Mouse (Mus musculus): Measurements from ENCODE around the gene Aktip. TPM values are rescaled to one million over a fixed set of nuclear protein-coding genes. Genes with fewer than 3 reads are reported as not detected.

Aktip gene
- polyA plus RNA-seq (2017; shearing (Covaris generic)) = 35.0 TPM

GRCm38 (mm10) chr8:91199876-91200275, at the start of gene Aktip:
Gene Aktip (minus strand): TSS chr8:91199976.

DNA sequence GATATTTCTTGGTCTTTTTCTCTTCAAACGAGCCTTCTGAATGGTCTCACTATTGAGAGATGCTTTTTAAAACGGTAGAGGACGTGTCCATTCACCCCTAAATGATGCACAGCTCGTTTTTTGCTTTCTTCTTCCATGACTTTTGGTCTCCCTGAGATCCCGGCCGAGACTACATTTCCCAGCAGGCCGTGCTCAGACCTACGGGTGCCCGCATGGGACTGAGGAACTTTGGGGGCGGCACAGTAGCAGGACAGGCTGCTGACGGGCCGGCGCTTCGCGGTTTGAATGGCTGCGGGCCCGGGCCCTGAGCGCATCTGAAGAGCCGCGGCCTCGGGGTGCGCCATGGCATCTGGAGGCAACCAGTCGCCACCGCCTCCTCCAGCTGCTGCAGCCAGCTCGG, 129.9 kb downstream of the Aktip start, which contains the start of gene Rbl2:
Gene Rbl2 (plus strand): TSS at position 224 of the 400 bp plus-strand sequence.

Other genes starting within 250 kb of the Aktip start
- gene Rbl2, start 129.9 kb downstream of the Aktip start, polyA plus RNA-seq (2017; shearing (Covaris generic)) = 121 TPM
- 2.2 TPM for gene Rpgrip1l, start 113.3 kb upstream of the Aktip start, polyA plus RNA-seq (2017; shearing (Covaris generic))
- 65.1 TPM for gene Fto, start 113.5 kb upstream of the Aktip start, polyA plus RNA-seq (2017; shearing (Covaris generic))